Mouse (Mus musculus): ENCODE measurements around the gene Pim1. TPM values are rescaled to one million over a fixed set of nuclear protein-coding genes. Genes with fewer than 3 reads are reported as not detected.
A peak's percentile ranks its signal among the peaks of the same experiment; 100 is the strongest.

Gene Pim1
- polyA plus RNA-seq, 1 experiment from 2014 or later = 57.1 TPM

DNA sequence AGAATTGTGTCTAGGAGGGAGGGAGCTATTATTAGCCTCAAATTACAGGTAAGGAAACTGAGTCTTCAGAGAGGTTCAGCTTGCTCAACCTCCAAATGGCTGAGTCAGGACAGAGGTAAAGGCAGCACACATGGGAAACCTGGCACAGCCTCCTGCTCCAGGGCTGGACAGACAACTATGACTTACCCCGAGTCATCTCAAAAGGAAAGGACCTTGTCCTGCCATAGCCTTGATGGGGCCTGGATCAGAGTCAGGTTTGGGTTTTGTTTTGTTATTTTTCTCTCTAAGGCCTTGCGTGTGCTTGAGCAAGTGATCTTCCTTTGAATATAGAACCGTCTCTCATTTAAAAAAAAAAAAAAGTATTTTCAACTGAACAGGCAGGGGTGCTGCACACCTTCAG lies 15.4 kb upstream of the Pim1 start:
- ATAC-seq (no peak), DNase-seq (no peak)
- WGBS (ENCODE audit: insufficient replicate concordance) = 75% methylated on average over 3 of the region's 3 CpGs
- 0 out of 2 replicates have a peak, but pooled peaks cover 2% of the 10 kb centered on the region for H3K9me3 ChIP-seq (ENCODE audit: low read length)
- peaks cover 6% of the 10 kb centered on the region for H3K4me1 ChIP-seq (ENCODE audit: insufficient read depth)
- H3K27ac ChIP-seq (ENCODE audit: low read depth) = no peak overlapping the region
- no peak overlapping the region for H3K4me3 ChIP-seq (ENCODE audit: low read depth, low read length)
- TF ChIP-seq EP300 (IDR thresholded peaks at IDR 0.05; ENCODE audit: low read depth) (no peak), CTCF (IDR thresholded peaks at IDR 0.05; ENCODE audit: low read depth) (no peak)
- no peaks in the 10 kb centered on the region for H3K36me3 ChIP-seq (replicated peaks; ENCODE audit: insufficient read depth, low read length)
- H3K27me3 ChIP-seq (ENCODE audit: insufficient read depth, low read length) = no peaks in the 10 kb centered on the region
- no peak overlapping the region for H3K9ac ChIP-seq (replicated peaks)
- H3K4me2 ChIP-seq (ENCODE audit: low read depth, low read length) = no peak overlapping the region

DNA sequence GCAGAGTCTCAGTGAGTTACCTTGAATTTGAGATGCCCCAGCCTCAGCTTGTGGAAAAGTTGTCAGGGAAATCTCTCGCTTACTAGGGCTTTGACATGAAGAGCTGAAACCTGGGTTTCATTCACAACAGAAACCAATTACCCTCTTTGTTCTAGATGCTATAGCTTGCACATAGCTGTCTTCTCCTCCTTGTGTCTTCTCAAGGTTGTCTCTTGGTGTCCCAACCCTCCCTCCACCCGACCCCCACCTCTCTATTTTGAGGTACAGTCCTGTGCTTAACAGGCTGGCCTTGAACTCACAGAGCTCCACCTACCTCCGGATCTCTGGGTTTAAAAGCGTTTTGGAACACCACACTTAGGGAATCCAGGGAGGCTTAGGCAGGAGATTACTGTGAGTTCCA lies 14.1 kb upstream of the Pim1 start:
- Histone ChIP-seq H3K27me3 (ENCODE audit: insufficient read depth, low read length) (no peaks in the 10 kb centered on the region), H3K36me3 (replicated peaks; ENCODE audit: insufficient read depth, low read length) (no peaks in the 10 kb centered on the region), H3K9ac (replicated peaks) (no peak overlapping the region), H3K27ac (ENCODE audit: low read depth) (no peak overlapping the region), H3K4me2 (ENCODE audit: low read depth, low read length) (no peak overlapping the region), H3K4me3 (ENCODE audit: low read depth, low read length) (no peak overlapping the region), H3K4me1 (ENCODE audit: insufficient read depth) (peaks cover 6% of the 10 kb centered on the region; the same call in 1 of the 2 replicates), H3K9me3 (ENCODE audit: low read length) (0 out of 2 replicates have a peak, but pooled peaks cover 2% of the 10 kb centered on the region)
- TF ChIP-seq EP300 (IDR thresholded peaks at IDR 0.05; ENCODE audit: low read depth) (no peak), CTCF (IDR thresholded peaks at IDR 0.05; ENCODE audit: low read depth) (no peak)
- DNase-seq = no peak
- ATAC-seq = no peak
- WGBS (ENCODE audit: insufficient replicate concordance) = 75% methylated on average over 4 of the region's 4 CpGs

DNA sequence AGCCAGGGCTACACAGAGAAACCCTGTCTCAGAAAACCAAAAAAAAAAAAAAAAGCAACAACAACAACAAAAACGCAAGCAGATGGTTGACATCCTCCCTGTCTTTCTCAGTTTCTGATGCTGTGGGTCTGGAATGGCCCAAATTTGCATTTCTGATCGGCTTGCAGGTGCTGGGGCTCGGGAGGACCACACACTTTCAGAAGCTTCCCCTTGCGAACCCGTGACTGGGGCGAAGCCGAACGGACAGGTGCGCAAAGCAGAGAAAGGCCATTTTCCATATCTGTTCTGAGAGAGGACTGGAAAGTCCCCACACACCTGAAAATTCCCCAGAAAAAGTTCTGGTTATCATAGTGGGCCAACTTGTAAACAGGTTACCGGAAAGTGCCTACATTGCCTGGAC lies 13.2 kb upstream of the Pim1 start:
- no peak for ATAC-seq
- no peak overlapping the region for H3K27ac ChIP-seq (ENCODE audit: low read depth)
- H3K36me3 ChIP-seq (replicated peaks; ENCODE audit: insufficient read depth, low read length) = no peaks in the 10 kb centered on the region
- 87% methylated on average over 10 of the region's 10 CpGs for WGBS (ENCODE audit: insufficient replicate concordance)
- H3K9ac ChIP-seq (replicated peaks) = no peak overlapping the region
- peaks cover 6% of the 10 kb centered on the region; the same call in 1 of the 2 replicates for H3K4me1 ChIP-seq (ENCODE audit: insufficient read depth)
- 0 out of 2 replicates have a peak, but pooled peaks cover 1% of the 10 kb centered on the region for H3K9me3 ChIP-seq (ENCODE audit: low read length)
- H3K4me2 ChIP-seq (ENCODE audit: low read depth, low read length) = no peak overlapping the region
- H3K27me3 ChIP-seq (ENCODE audit: insufficient read depth, low read length) = no peaks in the 10 kb centered on the region
- DNase-seq = no peak
- TF ChIP-seq EP300 (IDR thresholded peaks at IDR 0.05; ENCODE audit: low read depth) = no peak
- no peak for TF ChIP-seq CTCF (IDR thresholded peaks at IDR 0.05; ENCODE audit: low read depth)
- no peak overlapping the region for H3K4me3 ChIP-seq (ENCODE audit: low read depth, low read length)

DNA sequence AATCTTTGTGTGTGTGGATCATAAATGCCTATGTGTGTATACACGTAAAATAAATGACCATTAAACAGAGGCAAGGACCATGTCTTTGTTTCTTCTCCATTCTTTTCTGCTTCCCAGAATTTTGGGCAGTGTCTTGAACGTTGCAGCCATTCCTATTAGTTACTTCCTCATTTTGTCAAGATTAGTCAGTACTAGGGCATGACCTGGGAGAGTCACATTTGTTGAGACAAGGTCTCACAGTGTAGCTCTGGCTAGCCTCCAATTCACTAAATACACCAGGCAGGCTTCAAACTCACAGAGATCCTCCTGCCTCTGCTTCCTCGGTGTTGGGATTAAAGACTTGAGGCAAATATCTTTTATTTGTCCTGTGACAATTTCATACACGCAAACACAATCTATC lies 12.3 kb upstream of the Pim1 start:
- H3K36me3 ChIP-seq (replicated peaks; ENCODE audit: insufficient read depth, low read length) = no peaks in the 10 kb centered on the region
- TF ChIP-seq CTCF (IDR thresholded peaks at IDR 0.05; ENCODE audit: low read depth) (no peak), EP300 (IDR thresholded peaks at IDR 0.05; ENCODE audit: low read depth) (no peak)
- no peak overlapping the region for H3K4me2 ChIP-seq (ENCODE audit: low read depth, low read length)
- H3K27ac ChIP-seq (ENCODE audit: low read depth) = no peak overlapping the region
- 0 out of 2 replicates have a peak, but pooled peaks cover 2% of the 10 kb centered on the region for H3K9me3 ChIP-seq (ENCODE audit: low read length)
- no peaks in the 10 kb centered on the region for H3K27me3 ChIP-seq (ENCODE audit: insufficient read depth, low read length)
- no peak overlapping the region for H3K4me3 ChIP-seq (ENCODE audit: low read depth, low read length)
- no peak overlapping the region for H3K9ac ChIP-seq (replicated peaks)
- 58% methylated on average over 4 of the region's 4 CpGs for WGBS (ENCODE audit: insufficient replicate concordance)
- peaks cover 6% of the 10 kb centered on the region; the same call in 1 of the 2 replicates for H3K4me1 ChIP-seq (ENCODE audit: insufficient read depth)
- no peak for DNase-seq
- no peak for ATAC-seq

DNA sequence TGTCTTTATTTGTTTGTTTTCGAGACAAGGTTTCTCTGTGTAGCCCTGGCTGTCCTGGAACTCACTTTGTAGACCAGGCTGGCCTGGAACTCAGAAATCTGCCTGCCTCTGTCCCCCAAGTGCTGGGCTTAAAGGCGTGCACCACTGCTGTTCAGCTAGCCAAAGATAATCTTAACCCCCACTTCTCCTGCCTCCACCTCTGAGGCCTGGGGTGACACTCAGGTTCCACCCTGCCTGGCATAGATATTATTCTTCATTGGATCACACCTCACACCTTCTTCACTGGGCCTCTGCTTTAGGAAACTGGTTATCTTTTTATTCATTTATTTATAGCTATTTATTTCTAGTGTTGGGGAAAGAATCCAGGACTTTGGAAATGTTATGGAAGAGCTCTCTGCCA lies 10.3 kb upstream of the Pim1 start:
- ATAC-seq (no peak), DNase-seq (no peak)
- 81% methylated on average over 2 of the region's 2 CpGs for WGBS (ENCODE audit: insufficient replicate concordance)
- Histone ChIP-seq H3K4me3 (ENCODE audit: low read depth, low read length) (no peak overlapping the region), H3K36me3 (replicated peaks; ENCODE audit: insufficient read depth, low read length) (no peaks in the 10 kb centered on the region), H3K4me2 (ENCODE audit: low read depth, low read length) (no peak overlapping the region), H3K27ac (ENCODE audit: low read depth) (no peak overlapping the region), H3K4me1 (ENCODE audit: insufficient read depth) (peaks cover 8% of the 10 kb centered on the region), H3K9me3 (ENCODE audit: low read length) (0 out of 2 replicates have a peak, but pooled peaks cover 2% of the 10 kb centered on the region), H3K27me3 (ENCODE audit: insufficient read depth, low read length) (no peaks in the 10 kb centered on the region), H3K9ac (replicated peaks) (no peak overlapping the region)
- no peak for TF ChIP-seq EP300 (IDR thresholded peaks at IDR 0.05; ENCODE audit: low read depth)
- no peak for TF ChIP-seq CTCF (IDR thresholded peaks at IDR 0.05; ENCODE audit: low read depth)

DNA sequence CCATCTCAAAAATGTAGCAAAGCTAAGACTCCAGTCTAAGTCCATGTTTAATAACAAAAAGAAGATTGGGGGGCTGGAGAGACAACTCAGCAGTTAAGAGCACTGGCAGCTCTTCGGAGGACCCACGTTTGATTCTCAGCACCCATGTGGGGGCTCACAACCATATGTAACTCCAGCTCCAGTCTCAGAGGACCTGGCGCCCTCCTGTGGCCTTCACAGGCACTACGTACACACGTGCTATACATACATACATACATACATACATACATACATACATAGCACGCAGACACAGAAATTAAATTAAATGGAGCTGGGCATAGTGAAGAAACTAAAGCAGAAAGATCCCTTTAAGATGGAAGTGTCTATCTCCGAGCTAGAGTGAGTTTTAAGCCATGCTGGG lies 7.9 kb upstream of the Pim1 start:
- 0 out of 2 replicates have a peak, but pooled peaks cover 2% of the 10 kb centered on the region for H3K9me3 ChIP-seq (ENCODE audit: low read length)
- H3K27me3 ChIP-seq (ENCODE audit: insufficient read depth, low read length) = no peaks in the 10 kb centered on the region
- no peak overlapping the region for H3K4me3 ChIP-seq (ENCODE audit: low read depth, low read length)
- H3K4me1 ChIP-seq (ENCODE audit: insufficient read depth) = peaks cover 18% of the 10 kb centered on the region
- no peak overlapping the region for H3K9ac ChIP-seq (replicated peaks)
- DNase-seq (no peak), ATAC-seq (no peak)
- H3K4me2 ChIP-seq (ENCODE audit: low read depth, low read length) = no peak overlapping the region
- H3K27ac ChIP-seq (ENCODE audit: low read depth) = no peak overlapping the region
- TF ChIP-seq CTCF (IDR thresholded peaks at IDR 0.05; ENCODE audit: low read depth) (peak; percentile 27; the same call in 1 of the 2 replicates), EP300 (IDR thresholded peaks at IDR 0.05; ENCODE audit: low read depth) (no peak)
- no peaks in the 10 kb centered on the region for H3K36me3 ChIP-seq (replicated peaks; ENCODE audit: insufficient read depth, low read length)
- WGBS (ENCODE audit: insufficient replicate concordance) = 89% methylated on average over 7 of the region's 7 CpGs

All from liver, postnatal 0 days (tissue).